Mouse (Mus musculus) small intestine, adult 2 months (tissue): ENCODE results near the gene Tekt5. TPM values are rescaled to one million over a fixed set of nuclear protein-coding genes. Genes with fewer than 3 reads are reported as not detected.

ENCODE experiments used
- H3K27ac ChIP-seq: fragments of 200-500 bp; 2 replicates; pipeline ENCODE4 v1.5.1; 2012; ENCODE audit warnings: low read depth, low read length, control low read depth, inconsistent platforms; ENCODE audit not compliant: insufficient read depth
- H3K27me3 ChIP-seq: fragments of 200-500 bp; 2 replicates; pipeline ENCODE4 v1.6.1; 2012; ENCODE audit warnings: mild to moderate bottlenecking, moderate library complexity, low read length, inconsistent platforms; ENCODE audit not compliant: control insufficient read depth, insufficient read depth
- H3K36me3 ChIP-seq: fragments of 200-500 bp; 2 replicates; pipeline ENCODE4 v1.6.1; 2012; ENCODE audit warnings: mild to moderate bottlenecking, low read length, control low read depth, inconsistent platforms; ENCODE audit not compliant: control insufficient read depth, insufficient read depth
- H3K4me1 ChIP-seq: fragments of 200-500 bp; 2 replicates; pipeline ENCODE4 v1.6.1; 2012; ENCODE audit warnings: low read length, inconsistent platforms, mixed read lengths; ENCODE audit not compliant: control insufficient read depth, insufficient read depth, insufficient read length
- H3K4me3 ChIP-seq: fragments of 200-500 bp; 2 replicates; pipeline ENCODE4 v1.5.1; 2012; ENCODE audit warnings: low read depth, mild to moderate bottlenecking, control low read depth, inconsistent platforms, low read length, moderate library complexity
- CTCF ChIP-seq: fragments of 200-500 bp; IDR thresholded peaks from 2 replicates; pipeline ENCODE4 v1.5.1; 2012; ENCODE audit warnings: low read depth, mild to moderate bottlenecking, control low read depth, inconsistent platforms, low read length, moderate library complexity, mixed read lengths; ENCODE audit not compliant: insufficient replicate concordance, insufficient read length; ENCODE audit errors: extremely low read depth
- POLR2A ChIP-seq: fragments of 200-500 bp; IDR thresholded peaks from 2 replicates; pipeline ENCODE4 v1.6.1; 2012; ENCODE audit warnings: low read depth, mild to moderate bottlenecking, control low read depth, inconsistent platforms, low read length, moderate library complexity
- whole genome bisulfite sequencing: fragments of 180-500 bp; shearing (Covaris S2); methylation state at CpG from one replicate; pipeline ENCODE4 v1.1.7; 2018; 5-methylcytosine and 5-hydroxymethylcytosine counted together
- polyA plus RNA-seq: library from polyadenylated mRNA; depleted of rRNA; stranded (reverse); fragments of >200 nt; gene quantifications from 2 replicates; pipeline ENCODE4 v1.2.3, GENCODE M21; 2012

Tekt5 gene
- polyA plus RNA-seq, 1 experiment: 0.08 TPM

DNA sequence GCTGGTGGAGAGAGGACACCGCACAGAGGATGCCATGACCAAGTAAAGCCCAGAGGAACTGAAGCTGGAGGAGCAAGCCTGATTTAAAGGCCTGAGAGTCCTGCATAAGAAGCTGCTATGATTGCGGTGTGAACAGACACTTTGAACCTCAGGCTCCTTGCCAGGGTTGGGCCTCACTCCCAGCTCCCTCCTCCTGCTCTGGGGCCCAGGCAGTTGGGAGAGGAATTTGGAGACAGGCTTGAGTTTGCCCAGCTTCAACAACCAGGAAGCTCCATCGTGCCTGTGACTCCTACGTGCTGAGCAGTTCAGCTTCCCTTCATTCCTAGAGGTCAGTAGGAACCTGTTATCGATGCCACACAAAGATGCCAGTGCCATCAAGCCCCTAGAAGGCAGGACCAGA is 45.9 kb downstream of the Tekt5 start:
- no peaks in the 10 kb centered on the region for H3K27me3 ChIP-seq
- H3K27ac ChIP-seq: no peak overlapping the region
- no peaks in the 10 kb centered on the region for H3K36me3 ChIP-seq
- TF ChIP-seq CTCF (no peak), POLR2A (no peak)
- H3K4me3 ChIP-seq: no peak overlapping the region
- peaks cover 20% of the 10 kb centered on the region; the same call in 1 of the 2 replicates for H3K4me1 ChIP-seq
- WGBS: 23% methylated on average over 5 of the region's 5 CpGs

DNA sequence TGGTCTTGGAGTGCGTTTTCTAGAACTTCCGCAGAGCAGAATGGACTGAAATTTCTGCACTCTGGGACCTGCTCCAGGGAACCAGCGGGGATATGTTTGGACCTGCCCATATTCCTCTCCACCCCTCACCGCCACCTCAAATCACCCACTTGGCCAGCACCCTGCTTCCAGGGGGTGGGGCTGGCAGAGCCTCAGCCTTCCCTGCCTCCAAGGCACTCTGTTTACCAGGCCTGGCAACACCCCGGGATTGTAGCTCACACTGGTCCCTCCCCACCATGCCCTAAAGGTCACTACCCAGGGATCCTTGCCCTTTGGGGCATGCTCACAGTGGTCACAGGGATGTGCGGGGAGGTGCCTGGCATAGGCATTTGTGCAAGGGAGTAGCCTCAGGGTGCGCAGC is 47.7 kb downstream of the Tekt5 start:
- Histone ChIP-seq H3K4me1 (peaks cover 20% of the 10 kb centered on the region; the same call in 1 of the 2 replicates), H3K27ac (no peak overlapping the region), H3K4me3 (no peak overlapping the region), H3K27me3 (no peaks in the 10 kb centered on the region), H3K36me3 (no peaks in the 10 kb centered on the region)
- WGBS: 63% methylated on average over 7 of the region's 7 CpGs
- TF ChIP-seq POLR2A (no peak), CTCF (no peak)

DNA sequence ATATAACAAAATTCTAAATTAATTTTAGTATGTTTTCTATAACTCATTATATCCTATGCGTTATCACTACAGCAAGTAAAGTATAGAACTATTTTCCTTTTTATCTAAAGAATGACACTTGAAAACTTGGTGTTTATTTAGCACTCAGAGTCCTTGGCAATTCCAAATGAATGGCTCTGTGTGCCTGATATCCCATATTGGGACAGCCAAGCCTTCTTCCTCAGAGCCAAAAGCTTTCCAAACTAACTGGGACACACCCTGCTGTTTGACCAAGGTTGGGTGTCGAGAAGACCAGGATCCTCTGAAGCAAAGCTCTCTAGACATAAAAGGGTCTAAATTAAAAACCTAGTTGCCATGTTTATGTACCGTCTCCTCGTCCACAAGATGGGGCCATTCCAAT is 54.2 kb downstream of the Tekt5 start:
- TF ChIP-seq CTCF (no peak), POLR2A (no peak)
- Histone ChIP-seq H3K27ac (no peak overlapping the region), H3K4me1 (peaks cover 7% of the 10 kb centered on the region; the same call in 1 of the 2 replicates), H3K36me3 (no peaks in the 10 kb centered on the region), H3K4me3 (no peak overlapping the region), H3K27me3 (no peaks in the 10 kb centered on the region)
- 70% methylated on average over 4 of the region's 4 CpGs for WGBS

DNA sequence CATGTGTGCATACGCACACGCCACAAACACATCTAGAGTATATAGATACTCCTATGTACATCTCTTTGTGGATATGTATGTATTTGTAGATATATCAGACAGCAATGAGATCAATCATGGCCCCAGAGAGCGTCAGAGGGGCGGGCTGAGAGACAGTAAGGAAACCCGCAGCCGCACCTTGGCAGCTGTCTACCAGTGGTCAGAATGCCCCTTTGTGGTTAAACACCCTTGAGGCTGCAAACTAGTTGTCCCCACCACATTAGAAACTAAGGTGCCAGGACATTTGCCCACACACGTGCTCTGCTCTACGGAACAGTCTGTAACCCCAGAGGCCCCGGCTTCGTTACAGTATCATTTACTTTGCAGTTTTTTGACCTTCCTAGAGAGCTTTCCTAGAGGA is 55.4 kb downstream of the Tekt5 start:
- Histone ChIP-seq H3K36me3 (no peaks in the 10 kb centered on the region), H3K27me3 (no peaks in the 10 kb centered on the region), H3K27ac (no peak overlapping the region), H3K4me1 (peaks cover 10% of the 10 kb centered on the region; the same call in 1 of the 2 replicates), H3K4me3 (no peak overlapping the region)
- 97% methylated on average over 10 of the region's 10 CpGs for WGBS
- no peak for TF ChIP-seq POLR2A
- no peak for TF ChIP-seq CTCF

DNA sequence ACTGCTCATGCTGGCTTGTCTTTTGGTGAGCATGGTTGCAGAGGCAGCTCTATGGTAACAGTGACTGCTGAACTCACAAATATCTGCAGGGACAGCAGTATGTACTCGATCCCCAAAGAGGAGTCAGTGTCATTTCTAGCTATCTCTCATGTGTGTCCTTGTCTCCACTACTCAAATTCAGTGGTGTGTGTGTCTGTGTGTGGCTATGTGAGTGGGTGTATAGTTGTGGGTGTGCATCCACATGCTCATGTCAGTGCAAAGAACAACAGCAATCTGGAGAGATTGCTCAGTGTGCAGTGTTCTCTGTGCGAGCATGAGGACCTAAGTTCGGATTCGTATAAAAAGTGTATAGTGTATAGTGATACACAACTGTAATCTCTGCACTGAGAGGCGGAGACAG is 56.7 kb downstream of the Tekt5 start:
- no peak overlapping the region for H3K4me3 ChIP-seq
- peaks cover 10% of the 10 kb centered on the region; the same call in 1 of the 2 replicates for H3K4me1 ChIP-seq
- H3K36me3 ChIP-seq: no peaks in the 10 kb centered on the region
- H3K27ac ChIP-seq: no peak overlapping the region
- TF ChIP-seq CTCF (no peak), POLR2A (no peak)
- no peaks in the 10 kb centered on the region for H3K27me3 ChIP-seq
- 85% methylated on average over 5 of the region's 5 CpGs for WGBS

DNA sequence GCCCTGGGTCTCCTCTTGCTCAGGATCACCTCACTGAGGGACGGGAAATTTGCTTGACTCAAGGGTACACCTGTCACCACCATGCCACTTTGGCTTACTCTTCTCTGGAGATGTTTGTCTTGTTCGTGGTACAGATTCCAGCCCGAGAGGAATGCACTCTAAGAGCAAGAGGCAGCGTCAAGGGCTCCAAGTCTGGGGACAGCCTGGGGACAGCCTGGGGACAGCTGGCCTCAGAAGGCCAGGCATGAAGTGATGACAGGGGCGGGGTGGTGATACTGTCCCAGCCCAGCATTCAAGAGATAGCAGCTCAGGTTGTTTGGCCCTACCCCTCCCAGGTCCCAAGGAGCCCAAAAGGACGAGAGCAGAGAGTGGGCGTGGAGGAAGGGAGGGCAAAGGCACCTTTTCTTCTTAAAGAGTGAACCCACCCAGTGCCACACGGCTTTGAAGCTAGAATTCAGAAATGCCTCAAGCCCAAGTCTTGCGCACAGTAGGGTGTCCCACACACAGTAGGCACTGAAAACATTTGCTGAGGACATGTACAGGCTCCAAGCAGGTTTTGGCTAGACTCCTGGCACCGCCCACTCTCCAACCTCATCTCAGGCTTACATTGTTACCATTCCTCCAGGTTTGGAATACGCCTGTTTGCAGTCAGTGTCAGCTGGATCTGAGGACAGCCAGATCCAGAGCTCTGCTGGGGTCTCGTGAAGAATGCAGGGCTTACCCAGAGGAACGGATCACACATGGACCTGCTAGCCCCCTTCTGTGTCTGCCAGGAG is 57.7 kb downstream of the Tekt5 start:
- TF ChIP-seq CTCF: no peak
- no peak for TF ChIP-seq POLR2A

DNA sequence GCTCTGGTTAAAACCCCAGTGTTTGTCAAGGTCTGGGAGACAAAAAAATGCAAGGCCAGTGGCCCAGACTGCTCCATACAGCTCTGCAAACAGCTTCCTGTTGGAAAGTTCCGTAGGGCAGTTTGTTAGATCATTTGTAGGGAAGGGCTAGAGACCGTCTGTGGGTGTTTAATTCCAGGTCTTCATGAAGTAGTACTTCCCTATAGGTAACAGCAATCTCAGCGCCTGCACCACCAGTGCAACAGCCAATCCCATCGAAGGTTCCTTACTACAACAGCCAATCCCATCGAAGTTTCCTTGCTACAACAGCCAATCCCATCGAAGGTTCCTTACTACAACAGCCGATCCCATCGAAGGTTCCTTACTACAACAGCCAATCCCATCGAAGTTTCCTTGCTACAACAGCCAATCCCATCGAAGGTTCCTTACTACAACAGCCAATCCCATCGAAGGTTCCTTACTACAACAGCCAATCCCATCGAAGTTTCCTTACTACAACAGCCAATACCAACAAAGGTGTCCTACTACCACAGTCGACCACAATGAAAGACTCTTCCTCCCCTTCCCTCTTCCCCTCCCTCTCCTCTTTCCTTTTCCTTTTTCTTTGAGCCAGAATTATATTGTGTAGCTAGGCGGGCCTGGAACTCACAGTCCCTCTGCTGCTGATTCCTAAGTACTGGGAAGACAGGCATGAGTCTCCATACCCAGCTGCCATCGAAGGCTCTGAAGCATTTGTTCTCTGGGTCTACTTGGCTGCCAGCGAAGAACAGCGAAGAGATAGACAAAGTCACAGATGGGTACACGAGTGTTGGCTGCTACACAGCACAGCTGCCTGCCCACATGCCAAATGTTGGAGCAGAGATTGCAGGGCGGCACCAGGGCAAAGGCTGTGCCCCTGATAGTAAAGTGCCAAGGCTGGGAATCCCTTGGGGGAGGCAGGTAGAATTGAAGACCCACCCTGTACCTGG is 58.6 kb downstream of the Tekt5 start:
- Histone ChIP-seq H3K27me3 (no peaks in the 10 kb centered on the region), H3K27ac (no peak overlapping the region), H3K4me1 (peaks cover 10% of the 10 kb centered on the region; the same call in 1 of the 2 replicates), H3K36me3 (no peaks in the 10 kb centered on the region), H3K4me3 (no peak overlapping the region)
- WGBS: 77% methylated on average over 19 of the region's 19 CpGs
- TF ChIP-seq POLR2A (no peak), CTCF (no peak)

More for the DNA sequence above, 57.7 kb downstream of the Tekt5 start:
- Histone ChIP-seq H3K27ac (no peak overlapping the region), H3K4me1 (peaks cover 10% of the 10 kb centered on the region; the same call in 1 of the 2 replicates), H3K4me3 (no peak overlapping the region), H3K27me3 (no peaks in the 10 kb centered on the region), H3K36me3 (no peaks in the 10 kb centered on the region)
- 68% methylated on average over 13 of the region's 13 CpGs for WGBS
